Mouse (Mus musculus): ENCODE measurements around the gene Amh.
"Not testable (repeated sequence)": the region's sequence is repeated elsewhere in the genome, so short reads cannot be mapped to it uniquely, and the experiment has no call there.

The Amh gene

GRCm38 (mm10) chr10:80827870-80828420, 22.9 kb downstream of the Amh start:
- no peak for DNase-seq (ENCODE audit: low spot score)

DNA sequence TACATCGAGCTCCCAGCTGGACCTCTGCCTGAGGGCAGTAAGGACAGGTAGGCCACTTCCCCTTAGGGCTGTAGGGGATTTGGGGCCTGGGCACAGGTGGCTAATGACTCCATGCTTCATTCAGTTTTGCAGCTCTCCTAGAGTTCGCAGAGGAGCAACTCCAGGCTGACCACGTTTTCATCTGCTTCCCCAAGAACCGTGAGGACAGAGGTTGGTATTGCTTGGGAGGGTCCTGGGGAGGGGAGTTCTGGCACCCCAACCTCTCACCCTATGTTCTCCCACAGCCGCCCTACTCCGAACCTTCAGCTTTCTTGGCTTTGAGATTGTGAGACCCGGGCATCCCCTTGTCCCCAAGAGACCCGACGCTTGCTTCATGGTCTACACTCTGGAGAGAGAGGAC, 23.5 kb downstream of the Amh start:
- not testable (repeated sequence) for DNase-seq (ENCODE audit: low spot score)

DNA sequence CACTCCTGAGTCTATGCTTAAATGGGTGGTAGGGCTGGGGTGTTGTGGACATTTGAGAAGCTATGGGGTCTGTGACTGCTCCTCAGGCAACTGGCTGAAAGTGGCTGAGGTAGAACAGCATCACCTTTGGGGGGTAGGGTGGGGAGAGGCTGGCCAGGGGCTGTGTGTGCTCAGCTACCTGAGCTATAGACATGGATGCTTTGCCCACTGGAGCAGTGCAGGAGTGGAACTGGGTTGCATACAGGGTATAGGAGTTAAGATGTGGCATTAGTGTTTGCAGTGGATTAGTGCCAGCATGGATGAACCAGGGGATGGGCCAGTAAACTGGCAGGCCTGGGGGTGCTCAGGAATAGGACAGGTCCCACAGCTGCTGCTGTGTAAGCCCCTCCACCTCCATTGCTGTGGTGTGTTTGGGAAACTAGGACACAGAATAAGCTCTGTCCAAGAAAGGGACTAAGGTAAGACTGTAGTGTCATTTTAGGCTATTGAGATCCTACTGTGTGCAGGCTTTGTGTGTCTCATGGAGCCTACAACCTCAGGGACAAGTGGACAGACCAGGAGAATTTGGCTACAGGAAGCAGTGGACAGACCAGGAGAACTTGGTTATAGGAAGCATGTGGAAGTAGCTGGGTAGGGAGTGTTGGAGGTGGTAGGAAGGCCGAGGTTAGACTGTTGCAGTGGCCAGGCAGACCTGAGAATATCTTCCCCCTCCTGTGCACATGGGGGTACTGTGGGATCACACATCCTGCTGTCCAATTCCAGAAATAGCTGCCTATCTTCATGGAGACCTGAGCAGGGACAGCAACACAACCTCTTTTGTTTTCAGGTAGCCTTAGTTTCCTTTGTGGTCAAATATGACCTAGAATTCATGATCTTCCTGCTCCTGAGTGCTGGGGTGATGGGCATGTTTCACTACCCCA, 24.6 kb downstream of the Amh start:
- no peak for DNase-seq (ENCODE audit: low spot score)

GRCm38 (mm10) chr10:80831136-80831535, 26.1 kb downstream of the Amh start:
- peak; percentile 84 for DNase-seq (ENCODE audit: low spot score)

- DNase-seq (ENCODE audit: low spot score): no peak
Observed at GRCm38 (mm10) chr10:80832818-80833217, 27.8 kb downstream of the Amh start.

DNA sequence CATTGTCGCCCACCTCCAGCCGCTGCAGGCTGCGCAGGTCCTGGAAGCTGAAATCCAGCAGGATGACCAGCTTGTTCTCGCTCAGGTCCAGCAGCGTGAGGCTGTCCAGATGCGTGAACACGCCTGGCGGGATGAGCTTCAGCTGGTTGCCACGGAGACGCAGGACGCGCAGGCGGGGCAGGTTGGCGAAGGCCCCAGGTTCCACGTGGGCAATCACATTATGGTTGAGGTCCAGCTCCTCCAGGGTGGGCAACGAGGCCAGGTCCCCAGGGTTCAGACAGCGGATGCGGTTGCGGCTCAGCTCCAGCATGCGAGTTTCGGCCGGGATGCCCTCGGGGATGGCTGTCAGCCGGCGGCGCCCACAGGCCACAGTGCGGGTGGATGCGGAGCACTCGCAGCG, 30.6 kb downstream of the Amh start:
- DNase-seq (ENCODE audit: low spot score): no peak

DNA sequence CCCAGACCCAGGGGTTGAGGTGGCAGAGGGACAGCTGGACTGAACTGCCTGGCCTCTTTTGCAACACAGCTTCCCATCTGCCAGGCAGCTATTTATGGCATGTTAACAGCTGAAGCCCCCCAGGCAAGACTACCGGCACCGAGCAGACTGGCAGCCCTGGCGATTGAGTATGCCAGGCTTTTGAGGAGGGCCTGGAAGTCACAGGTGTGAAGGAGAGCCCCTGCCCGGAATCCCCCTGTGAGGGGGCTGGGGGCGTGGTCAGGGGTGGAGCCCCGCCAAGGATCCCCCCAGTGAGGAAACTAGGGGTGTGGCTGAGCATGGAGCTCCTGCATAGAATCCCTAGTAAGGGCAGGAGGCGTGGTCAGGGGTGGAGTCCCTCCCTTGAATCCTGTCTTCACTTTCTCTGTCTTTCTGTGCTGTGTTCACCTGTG, 31.9 kb downstream of the Amh start:
- DNase-seq (ENCODE audit: low spot score): no peak

- DNase-seq (ENCODE audit: low spot score): no peak
Observed at GRCm38 (mm10) chr10:80837827-80838226, 32.8 kb downstream of the Amh start.

DNA sequence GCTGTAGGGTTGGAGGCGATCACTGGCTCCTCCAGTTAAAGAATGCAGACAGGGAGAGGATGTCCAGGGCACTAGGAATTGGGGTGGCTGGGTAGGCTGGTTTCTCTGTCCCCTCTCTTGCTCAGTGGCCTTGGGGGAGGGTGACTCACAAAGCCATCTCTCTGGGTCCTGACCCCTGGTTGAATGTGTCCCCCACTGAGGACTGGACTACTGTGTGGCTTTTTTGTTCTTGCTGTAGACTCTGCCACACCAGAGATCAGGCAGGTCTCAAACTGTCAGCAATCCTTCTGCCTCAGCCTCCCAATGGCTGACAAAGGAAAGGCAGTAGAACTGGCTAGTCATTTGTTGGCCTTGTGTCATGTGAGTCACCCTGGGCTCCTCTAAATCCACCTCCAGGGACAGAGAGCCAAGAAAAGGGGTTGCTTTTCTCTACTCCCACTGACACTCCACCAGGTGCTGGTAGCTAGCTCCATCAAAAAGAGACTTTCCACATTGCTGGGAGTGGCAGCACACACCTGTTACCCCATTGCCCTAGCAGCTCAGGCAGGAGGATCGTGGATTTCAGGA, 33.4 kb downstream of the Amh start:
- no peak for DNase-seq (ENCODE audit: low spot score)

DNA sequence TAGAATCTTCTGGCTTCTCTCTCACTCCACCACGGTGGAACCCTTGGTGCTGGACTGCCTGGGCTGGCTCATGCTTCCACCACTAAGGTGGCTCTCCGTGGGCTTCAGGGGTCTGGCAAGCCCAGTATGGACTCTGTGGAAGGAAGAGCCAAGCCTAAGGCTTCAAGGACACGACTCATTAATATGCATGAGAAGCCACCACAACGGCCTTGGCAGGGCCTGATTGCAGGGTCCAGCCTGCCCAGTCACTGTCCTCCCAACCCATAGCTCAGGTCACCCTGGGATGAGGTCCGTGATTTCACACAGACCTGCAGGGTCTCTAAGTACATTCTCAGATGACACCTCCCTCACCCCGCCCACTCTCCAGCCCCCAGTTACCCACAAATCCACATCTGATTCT, 34.8 kb downstream of the Amh start:
- no peak for DNase-seq (ENCODE audit: low spot score)

DNA sequence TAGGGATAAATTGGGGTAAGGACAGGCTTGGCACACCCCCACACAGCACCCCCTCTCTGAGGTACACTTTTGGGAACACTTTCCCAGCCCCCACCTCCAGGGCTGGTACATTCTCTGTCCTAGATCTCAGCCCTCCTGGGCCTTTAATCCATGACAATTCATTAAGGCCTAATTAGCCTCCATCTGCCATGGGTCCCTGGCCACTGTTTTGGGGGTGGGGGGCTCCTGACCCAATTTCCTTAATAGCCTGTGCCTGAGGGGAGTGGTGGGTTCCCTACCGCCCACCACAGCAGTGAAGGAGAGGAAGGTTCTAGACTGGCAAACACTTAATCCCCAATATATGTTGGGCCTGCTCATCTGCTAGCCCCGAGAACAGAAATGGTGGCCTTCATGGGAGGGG, 36.6 kb downstream of the Amh start:
- DNase-seq (ENCODE audit: low spot score): no peak

GRCm38 (mm10) chr10:80842334-80842733, 37.3 kb downstream of the Amh start:
- DNase-seq (ENCODE audit: low spot score): no peak

DNA sequence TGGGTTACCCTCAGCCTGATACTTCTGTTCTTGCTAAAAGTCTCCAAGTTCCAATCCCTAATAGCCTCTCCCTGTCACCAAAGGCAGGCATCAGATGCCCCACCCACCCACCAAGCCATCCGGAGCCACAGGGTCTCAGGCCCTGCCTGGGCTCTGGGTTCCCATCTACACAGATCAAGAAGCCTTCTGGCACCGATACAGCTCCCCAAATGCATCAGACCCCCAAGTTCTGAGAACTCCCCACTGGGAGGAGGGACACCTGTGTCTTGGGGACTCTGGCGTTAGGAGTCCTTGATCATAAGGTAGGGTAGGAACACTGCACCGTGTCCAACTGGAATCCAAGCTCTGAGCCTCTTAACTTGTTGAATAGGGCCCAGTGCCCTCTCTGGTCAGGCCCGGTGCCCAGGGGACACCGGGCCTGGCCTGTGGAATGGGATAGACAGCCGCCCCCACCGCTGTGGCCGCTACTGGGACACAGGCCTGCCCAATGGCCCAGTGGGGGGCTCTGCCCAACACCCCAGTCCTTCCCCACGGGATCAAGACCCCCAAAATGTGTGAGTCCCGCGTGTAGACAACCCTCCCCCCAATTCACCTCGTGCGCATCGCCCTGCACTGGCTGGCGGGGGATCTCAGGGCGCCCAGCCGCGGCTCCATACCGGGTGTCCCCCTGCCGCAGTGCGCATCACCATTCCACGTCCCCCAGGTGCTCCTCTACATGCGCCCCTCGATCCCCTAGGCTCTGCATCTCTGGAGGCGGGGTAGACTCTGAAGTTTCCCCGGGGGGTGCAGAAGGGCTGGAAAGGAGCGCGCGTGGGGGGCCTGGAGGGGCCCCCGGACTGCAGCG, 38.3 kb downstream of the Amh start:
- no peak for DNase-seq (ENCODE audit: low spot score)

- DNase-seq (ENCODE audit: low spot score): no peak
Observed at GRCm38 (mm10) chr10:80843931-80844547, 39.0 kb downstream of the Amh start, which contains the start of gene Lingo3. Lingo3 (minus strand) TSS chr10:80844039.

GRCm38 (mm10) chr10:80845055-80845693, 40.1 kb downstream of the Amh start:
- no peak for DNase-seq (ENCODE audit: low spot score)

GRCm38 (mm10) chr10:80845732-80846131, 40.7 kb downstream of the Amh start:
- DNase-seq (ENCODE audit: low spot score): no peak

DNA sequence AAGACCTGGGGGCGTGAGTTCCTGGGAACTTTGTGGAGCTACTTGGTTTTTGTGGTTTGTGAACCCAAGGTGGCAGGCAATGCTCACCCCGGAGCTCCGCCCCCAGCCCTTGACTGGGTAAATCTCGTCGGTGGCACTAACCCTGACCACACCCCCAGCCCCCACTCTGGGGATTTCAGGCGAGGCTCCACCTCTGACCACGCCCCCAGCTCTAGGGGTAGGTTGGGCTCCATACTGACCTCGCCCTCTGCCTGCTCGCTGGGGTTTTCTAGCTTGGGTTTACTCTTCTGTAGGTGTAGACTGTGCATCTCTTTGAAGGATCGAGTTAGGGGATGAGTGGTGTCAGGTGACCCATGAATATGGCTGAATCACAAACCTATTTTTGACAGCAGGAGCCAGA, 43.5 kb downstream of the Amh start:
- peak; percentile 61 for DNase-seq (ENCODE audit: low spot score)

DNA sequence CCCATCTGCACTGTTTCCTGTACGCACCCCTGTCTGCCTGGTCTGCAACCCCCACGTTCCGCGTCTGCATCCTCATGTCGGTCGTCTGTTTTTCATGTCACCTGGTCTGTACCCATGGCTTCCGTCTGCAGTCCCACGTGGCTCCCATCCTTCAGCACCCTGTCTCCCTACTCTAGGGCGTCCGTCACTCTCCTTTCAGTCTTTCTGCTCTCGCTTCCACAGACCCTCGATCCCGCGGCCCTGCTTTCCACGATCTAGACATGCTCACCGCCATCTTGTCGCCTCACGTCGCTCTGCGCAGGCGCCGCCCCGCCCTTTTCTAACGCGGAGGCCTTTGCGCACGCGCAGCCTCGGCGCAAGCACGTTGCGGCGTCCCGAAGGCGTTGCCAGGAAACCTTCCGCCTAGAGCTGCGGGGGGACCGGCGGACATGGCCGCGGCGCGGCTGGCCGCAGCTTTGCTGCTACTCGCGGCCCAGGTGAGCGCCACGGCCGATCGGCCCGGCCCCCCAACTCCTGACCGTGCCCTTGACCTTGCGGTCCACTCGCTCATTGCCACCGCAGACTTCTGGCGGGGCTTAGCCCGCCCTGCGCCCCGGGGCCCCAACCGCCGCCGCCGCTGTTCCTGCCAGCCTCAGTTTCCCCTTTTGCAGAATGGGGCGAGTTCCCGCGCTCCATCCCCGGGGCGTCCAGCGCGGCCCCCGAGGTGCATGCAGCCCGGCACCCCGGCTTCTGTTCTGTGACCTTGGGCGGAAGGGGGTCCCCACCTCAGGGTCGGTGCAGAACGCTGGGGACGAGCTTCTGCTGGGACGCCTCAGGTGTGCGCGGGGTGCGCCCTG, 50.1 kb downstream of the Amh start, which contains the start of the genes Lsm7 and Sppl2b:
Gene Lsm7, minus strand, starts transcription at position 297 of the 836 bp plus-strand sequence.
Gene Sppl2b, plus strand, starts transcription at position 363 of the 836 bp plus-strand sequence.
- peak; percentile 96 for DNase-seq (ENCODE audit: low spot score)

- DNase-seq (ENCODE audit: low spot score): no peak
Observed at GRCm38 (mm10) chr10:80855749-80856073, 50.7 kb downstream of the Amh start.

GRCm38 (mm10) chr10:80856267-80856666, 51.2 kb downstream of the Amh start:
- no peak for DNase-seq (ENCODE audit: low spot score)

All from lung, postnatal 25 days (tissue).